Mouse (Mus musculus): ENCODE results near the gene Tgif1. TPM values are rescaled to one million over a fixed set of nuclear protein-coding genes. Genes with fewer than 3 reads are reported as not detected.
"Not testable (repeated sequence)": the region's sequence is repeated elsewhere in the genome, so short reads cannot be mapped to it uniquely, and the experiment has no call there.

The Tgif1 gene
- polyA plus RNA-seq, 1 experiment, result 19.2 TPM

DNA sequence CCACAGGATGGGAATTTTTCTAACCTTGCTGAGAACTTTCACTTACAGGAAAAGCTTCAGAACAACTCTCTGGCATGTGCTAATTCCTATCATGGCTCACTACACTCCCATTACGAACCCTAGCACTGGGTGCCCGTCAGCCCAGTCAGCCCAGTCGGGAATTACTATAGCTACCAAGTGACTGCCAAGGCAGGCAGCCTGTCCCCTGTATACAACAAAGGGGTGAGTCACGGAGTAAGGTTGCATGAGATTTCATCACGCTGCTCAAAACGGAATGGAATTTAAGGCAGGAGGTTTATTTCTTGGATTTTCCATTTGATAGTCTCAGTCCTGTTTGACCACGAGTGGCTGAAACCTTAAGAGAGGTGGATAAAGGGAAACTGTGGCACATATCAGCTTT lies 16.5 kb downstream of the Tgif1 start:
- TF ChIP-seq POLR2A (IDR thresholded peaks at IDR 0.05; ENCODE audit: borderline replicate concordance, extremely low read depth, insufficient read depth, insufficient read length, poor library complexity, severe bottlenecking) (no peak), CTCF (IDR thresholded peaks at IDR 0.05; ENCODE audit: borderline replicate concordance, extremely low read depth, insufficient read depth, insufficient read length) (no peak)
- DNase-seq (ENCODE audit: low read depth), result no peak

DNA sequence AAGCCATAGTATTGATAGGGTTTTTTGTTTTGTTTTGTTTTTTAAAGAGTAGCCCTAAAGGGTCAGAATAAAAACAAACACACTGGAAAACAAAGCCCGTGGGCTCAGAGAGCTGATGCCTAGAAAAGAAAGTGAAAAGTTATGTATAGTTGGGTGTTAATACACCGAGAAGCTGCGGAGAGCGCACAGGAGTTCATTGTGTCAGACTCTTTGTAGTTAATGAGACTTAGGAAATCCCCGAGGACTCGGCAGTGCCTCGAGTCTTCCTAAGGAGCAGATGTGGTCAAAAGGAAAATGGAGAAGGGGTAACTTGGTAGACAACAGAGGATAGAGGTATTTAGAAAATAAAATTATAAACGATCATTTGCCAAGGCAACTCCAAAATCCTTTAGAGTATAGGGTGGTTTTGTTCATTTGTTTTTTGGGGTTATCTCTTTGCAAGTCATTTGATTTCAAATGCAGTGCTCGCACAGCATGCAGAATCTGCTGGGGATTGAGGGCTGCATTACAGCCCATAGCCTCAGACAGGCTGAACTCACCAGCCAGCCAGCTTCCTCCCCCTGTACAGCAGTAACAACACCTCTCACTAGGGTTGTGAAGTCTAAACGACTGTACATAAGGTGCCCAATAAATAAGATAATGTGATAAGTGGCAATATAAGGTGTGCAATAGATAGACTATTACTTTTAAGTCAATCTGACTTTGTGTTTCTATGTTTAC lies 18.1 kb downstream of the Tgif1 start:
- DNase-seq (ENCODE audit: low read depth), result peak; percentile 63

DNA sequence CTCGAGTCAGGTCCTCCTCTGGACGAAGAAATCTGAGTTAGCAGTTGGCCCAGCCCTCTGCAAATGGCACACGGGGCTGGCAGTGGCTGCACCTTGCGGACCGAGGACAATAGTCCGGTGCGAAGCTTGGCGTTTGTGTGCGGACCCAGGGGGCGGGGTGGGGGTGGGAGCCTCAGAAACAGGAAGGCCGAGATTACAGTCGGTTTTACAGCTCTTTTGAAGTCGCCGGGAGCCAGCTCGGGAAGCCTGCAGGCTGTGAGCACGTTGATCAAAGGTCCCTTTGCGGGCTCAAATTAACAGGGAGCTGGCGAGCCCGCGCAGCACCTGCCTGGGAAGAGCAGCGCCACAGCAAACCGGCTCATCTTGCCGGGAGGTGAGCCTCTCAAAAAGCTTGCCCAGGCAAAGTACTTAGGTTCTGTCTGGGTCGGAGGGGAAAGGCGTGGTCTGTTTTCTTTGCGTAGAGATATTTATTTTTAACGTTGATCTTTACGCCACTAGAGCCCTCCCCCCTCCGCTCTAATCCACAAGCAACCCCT lies 18.8 kb downstream of the Tgif1 start:
- no peak for TF ChIP-seq POLR2A (IDR thresholded peaks at IDR 0.05; ENCODE audit: borderline replicate concordance, extremely low read depth, insufficient read depth, insufficient read length, poor library complexity, severe bottlenecking)
- peak; percentile 77 for DNase-seq (ENCODE audit: low read depth)

More for the DNA sequence above, 18.1 kb downstream of the Tgif1 start:
- TF ChIP-seq CTCF (IDR thresholded peaks at IDR 0.05; ENCODE audit: borderline replicate concordance, extremely low read depth, insufficient read depth, insufficient read length) (no peak), POLR2A (IDR thresholded peaks at IDR 0.05; ENCODE audit: borderline replicate concordance, extremely low read depth, insufficient read depth, insufficient read length, poor library complexity, severe bottlenecking) (no peak)

GRCm38 (mm10) chr17:70832544-70832943 lies 20.8 kb downstream of the Tgif1 start:
- no peak for DNase-seq (ENCODE audit: low read depth)

DNA sequence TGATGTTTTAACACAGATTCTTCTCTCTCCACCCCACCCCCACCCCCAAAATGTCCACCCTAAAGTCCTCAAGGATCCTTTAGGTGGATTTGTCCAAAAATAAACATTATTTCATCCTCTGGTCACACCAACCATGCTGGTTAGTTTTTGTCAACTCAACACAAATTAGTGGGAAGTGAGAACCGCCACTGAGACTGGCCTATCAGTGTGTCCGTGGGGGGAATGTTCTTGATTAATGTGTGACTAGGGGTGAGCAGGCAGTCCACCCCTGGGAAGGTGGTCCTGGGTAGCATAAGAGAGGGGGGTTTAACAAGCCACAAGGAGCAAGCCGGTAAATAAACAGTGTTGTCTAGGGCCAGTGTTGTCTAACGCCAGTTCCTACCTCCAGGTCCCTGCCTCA lies 21.8 kb downstream of the Tgif1 start:
- no peak for DNase-seq (ENCODE audit: low read depth)
- TF ChIP-seq CTCF (IDR thresholded peaks at IDR 0.05; ENCODE audit: borderline replicate concordance, extremely low read depth, insufficient read depth, insufficient read length) (no peak), POLR2A (IDR thresholded peaks at IDR 0.05; ENCODE audit: borderline replicate concordance, extremely low read depth, insufficient read depth, insufficient read length, poor library complexity, severe bottlenecking) (no peak)

More at GRCm38 (mm10) chr17:70832544-70832943, 20.8 kb downstream of the Tgif1 start:
- TF ChIP-seq POLR2A (IDR thresholded peaks at IDR 0.05; ENCODE audit: borderline replicate concordance, extremely low read depth, insufficient read depth, insufficient read length, poor library complexity, severe bottlenecking) (no peak), CTCF (IDR thresholded peaks at IDR 0.05; ENCODE audit: borderline replicate concordance, extremely low read depth, insufficient read depth, insufficient read length) (no peak)

GRCm38 (mm10) chr17:70829943-70830715 lies 23.2 kb downstream of the Tgif1 start:
- DNase-seq (ENCODE audit: low read depth), result no peak

DNA sequence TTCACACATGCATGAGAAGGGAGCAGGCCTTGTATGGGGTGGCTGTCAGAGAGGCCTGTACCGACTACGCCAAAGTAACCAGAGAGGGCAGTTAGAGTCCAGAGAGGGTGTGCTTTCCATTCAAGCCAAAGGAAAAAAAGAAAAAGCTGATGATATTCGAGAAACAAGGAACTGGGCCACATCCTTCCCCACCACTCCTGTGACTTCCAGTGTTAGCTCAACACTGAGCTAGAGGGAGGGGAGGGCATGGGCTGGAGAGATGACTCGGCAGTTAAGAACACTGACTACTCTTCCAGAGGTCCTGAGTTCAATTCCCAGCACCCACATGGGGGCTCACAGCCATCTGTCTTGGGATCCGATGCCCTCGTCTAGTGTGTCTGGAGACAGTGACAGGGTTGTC lies 24.1 kb downstream of the Tgif1 start:
- no peak for TF ChIP-seq POLR2A (IDR thresholded peaks at IDR 0.05; ENCODE audit: borderline replicate concordance, extremely low read depth, insufficient read depth, insufficient read length, poor library complexity, severe bottlenecking)
- TF ChIP-seq CTCF (IDR thresholded peaks at IDR 0.05; ENCODE audit: borderline replicate concordance, extremely low read depth, insufficient read depth, insufficient read length), result no peak
- no peak for DNase-seq (ENCODE audit: low read depth)

More at GRCm38 (mm10) chr17:70829943-70830715, 23.2 kb downstream of the Tgif1 start:
- TF ChIP-seq CTCF (IDR thresholded peaks at IDR 0.05; ENCODE audit: borderline replicate concordance, extremely low read depth, insufficient read depth, insufficient read length) (no peak), POLR2A (IDR thresholded peaks at IDR 0.05; ENCODE audit: borderline replicate concordance, extremely low read depth, insufficient read depth, insufficient read length, poor library complexity, severe bottlenecking) (no peak)

DNA sequence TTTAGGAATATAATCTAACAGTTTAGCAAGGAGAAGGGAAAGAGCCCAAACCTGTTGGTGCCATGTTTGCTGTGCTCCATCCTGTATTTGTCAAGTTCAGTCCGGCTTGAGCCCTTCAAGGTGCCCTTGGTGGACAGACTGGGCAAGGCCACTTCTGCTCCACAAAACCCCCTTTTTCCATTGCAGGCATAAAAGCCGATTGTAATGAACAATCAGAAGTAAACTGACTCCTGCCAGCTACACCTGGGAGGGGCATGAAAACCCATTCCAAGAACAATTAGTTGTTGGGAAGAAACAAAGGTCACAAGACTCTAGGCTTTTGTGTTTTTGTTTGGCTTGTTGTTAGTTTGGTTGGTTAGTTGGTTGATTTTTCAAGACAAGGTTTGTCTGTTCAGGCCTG lies 24.8 kb downstream of the Tgif1 start:
- TF ChIP-seq POLR2A (IDR thresholded peaks at IDR 0.05; ENCODE audit: borderline replicate concordance, extremely low read depth, insufficient read depth, insufficient read length, poor library complexity, severe bottlenecking) (no peak), CTCF (IDR thresholded peaks at IDR 0.05; ENCODE audit: borderline replicate concordance, extremely low read depth, insufficient read depth, insufficient read length) (no peak)
- no peak for DNase-seq (ENCODE audit: low read depth)

GRCm38 (mm10) chr17:70828180-70828528 lies 25.2 kb downstream of the Tgif1 start:
- DNase-seq (ENCODE audit: low read depth), result no peak
- TF ChIP-seq CTCF (IDR thresholded peaks at IDR 0.05; ENCODE audit: borderline replicate concordance, extremely low read depth, insufficient read depth, insufficient read length) (no peak), POLR2A (IDR thresholded peaks at IDR 0.05; ENCODE audit: borderline replicate concordance, extremely low read depth, insufficient read depth, insufficient read length, poor library complexity, severe bottlenecking) (no peak)

DNA sequence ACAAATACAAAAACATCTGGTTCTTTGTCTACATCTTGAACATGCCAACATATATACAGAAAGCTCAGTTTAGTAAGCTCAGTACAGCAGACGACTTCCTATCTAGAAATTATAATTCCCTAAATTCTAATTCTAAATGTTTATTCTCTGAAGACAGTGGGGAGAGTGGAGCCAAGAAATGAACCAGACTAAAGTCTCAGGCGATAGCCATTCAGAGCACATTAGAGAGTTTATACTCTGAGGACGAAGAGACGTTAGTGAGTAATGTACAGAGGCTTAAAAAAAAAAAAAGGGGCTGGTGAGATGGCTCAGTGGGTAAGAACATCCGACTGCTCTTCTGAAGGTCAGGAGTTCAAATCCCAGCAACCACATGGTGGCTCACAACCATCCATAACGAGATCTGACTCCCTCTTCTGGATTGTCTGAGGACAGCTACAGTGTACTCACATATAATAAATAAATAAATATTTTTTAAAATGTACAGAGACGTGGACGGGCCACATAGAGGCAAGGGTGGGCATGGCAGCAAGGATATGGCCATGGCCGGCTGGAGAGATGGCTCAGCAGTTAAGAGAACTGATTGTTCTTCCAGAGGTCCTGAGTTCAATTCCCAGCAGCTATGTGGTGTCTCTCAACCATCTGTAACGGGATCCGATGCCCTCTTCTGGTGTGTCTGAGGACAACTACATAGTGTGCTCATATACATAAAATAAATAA lies 25.7 kb downstream of the Tgif1 start:
- DNase-seq (ENCODE audit: low read depth), result not testable (repeated sequence)

- TF ChIP-seq CTCF (IDR thresholded peaks at IDR 0.05; ENCODE audit: borderline replicate concordance, extremely low read depth, insufficient read depth, insufficient read length) (no peak), POLR2A (IDR thresholded peaks at IDR 0.05; ENCODE audit: borderline replicate concordance, extremely low read depth, insufficient read depth, insufficient read length, poor library complexity, severe bottlenecking) (no peak)
- no peak for DNase-seq (ENCODE audit: low read depth)
These were observed 27.1 kb downstream of the Tgif1 start for GRCm38 (mm10) chr17:70826227-70826626.

Measured in brain, embryonic 14.5 days (tissue).